Mouse (Mus musculus) kidney, adult 2 months (tissue): ENCODE measurements around the gene Hopx. TPM values are rescaled to one million over a fixed set of nuclear protein-coding genes. Genes with fewer than 3 reads are reported as not detected.

Experiments
- DNase-seq: peaks from one replicate; pipeline ENCODE4 v3.0.0; 2021
- H3K27ac ChIP-seq: fragments of 200-500 bp; 2 replicates; pipeline ENCODE4 v1.5.1; 2012; ENCODE audit warnings: low read depth, low read length, control low read depth, inconsistent platforms; ENCODE audit not compliant: insufficient read depth
- H3K27me3 ChIP-seq: fragments of 200-500 bp; replicated peaks from 2 replicates; pipeline ENCODE4 v1.6.1; 2012; ENCODE audit warnings: mild to moderate bottlenecking, moderate library complexity, low read length, inconsistent platforms; ENCODE audit not compliant: control insufficient read depth, insufficient read depth
- H3K36me3 ChIP-seq: fragments of 200-500 bp; 2 replicates; pipeline ENCODE4 v1.6.1; 2012; ENCODE audit warnings: mild to moderate bottlenecking, moderate library complexity, low read length, inconsistent platforms; ENCODE audit not compliant: control insufficient read depth, insufficient read depth
- H3K4me1 ChIP-seq: fragments of 200-500 bp; 2 replicates; pipeline ENCODE4 v1.6.1; 2011; ENCODE audit warnings: low read length; ENCODE audit not compliant: control insufficient read depth, insufficient read depth
- H3K4me3 ChIP-seq: fragments of 200-500 bp; 2 replicates; pipeline ENCODE4 v1.5.1; 2011; ENCODE audit warnings: mild to moderate bottlenecking, low read depth, low read length, control low read depth; ENCODE audit not compliant: insufficient read depth
- CTCF ChIP-seq: fragments of 200-500 bp; conservative IDR thresholded peaks from 2 replicates; pipeline ENCODE4 v1.5.1; 2011; ENCODE audit warnings: low read depth, mild to moderate bottlenecking, control low read depth, low read length, moderate library complexity, mixed read lengths; ENCODE audit not compliant: insufficient read depth, insufficient read length
- POLR2A ChIP-seq: fragments of 200-500 bp; IDR thresholded peaks from one replicate; pipeline ENCODE4 v1.6.1; 2011; ENCODE audit warnings: low read depth, low read length, control low read depth
- WGBS: fragments of 180-500 bp; shearing (Covaris S2); methylation state at CpG from one replicate; pipeline ENCODE4 v1.1.7; 2018; 5-methylcytosine and 5-hydroxymethylcytosine counted together
- polyA plus RNA-seq: library from polyadenylated mRNA; depleted of rRNA; stranded (reverse); fragments of >200 nt; gene quantifications from 2 replicates; pipeline ENCODE4 v1.2.3, GENCODE M21; 2012

Gene Hopx
- polyA plus RNA-seq, 1 experiment: 14.2 TPM

GRCm38 (mm10) chr5:77140861-77141260 is 25.9 kb upstream of the Hopx start:
- H3K4me1 ChIP-seq: no peaks in the 10 kb centered on the region
- no peak for DNase-seq
- WGBS: 80% methylated on average over 6 of the region's 6 CpGs
- no peaks in the 10 kb centered on the region for H3K27me3 ChIP-seq
- no peak overlapping the region for H3K27ac ChIP-seq
- no peak overlapping the region for H3K4me3 ChIP-seq
- H3K36me3 ChIP-seq: no peaks in the 10 kb centered on the region
- TF ChIP-seq POLR2A (no peak), CTCF (no peak)

- Histone ChIP-seq H3K4me1 (no peaks in the 10 kb centered on the region), H3K27ac (no peak overlapping the region), H3K27me3 (no peaks in the 10 kb centered on the region), H3K4me3 (no peak overlapping the region), H3K36me3 (no peaks in the 10 kb centered on the region)
- peak; percentile 41 for DNase-seq
- TF ChIP-seq CTCF (no peak), POLR2A (no peak)
- WGBS: 29% methylated on average over 6 of the region's 6 CpGs
Measured at GRCm38 (mm10) chr5:77140108-77140507, 25.2 kb upstream of the Hopx start.

DNA sequence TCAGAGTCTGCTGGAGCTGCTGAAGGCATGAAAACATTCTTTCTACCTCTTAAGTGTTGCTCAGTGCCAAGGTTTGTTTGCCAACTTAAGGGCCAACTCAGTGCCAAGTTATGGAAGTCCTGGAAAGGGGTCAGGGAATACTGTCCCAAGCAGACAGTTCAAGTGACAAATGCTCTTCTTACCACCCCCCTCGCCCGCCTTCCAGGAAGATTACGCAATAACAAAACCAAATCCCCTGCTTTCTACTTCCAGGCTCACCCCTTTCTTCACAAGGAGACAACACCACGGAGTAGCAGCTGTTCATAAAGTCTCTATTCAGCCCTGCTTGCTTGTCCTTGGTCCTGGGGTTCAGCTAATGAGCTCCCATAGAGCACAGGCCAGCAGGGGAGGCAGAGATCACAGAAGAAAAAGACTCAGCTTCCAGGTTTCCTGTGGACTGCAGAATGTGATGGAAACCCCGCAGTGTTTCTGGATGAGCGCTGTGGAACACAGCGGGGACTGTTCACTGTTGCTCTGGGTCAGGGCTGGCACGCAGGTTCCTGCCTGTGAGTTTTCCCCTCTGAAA is 22.9 kb upstream of the Hopx start:
- Histone ChIP-seq H3K36me3 (no peaks in the 10 kb centered on the region), H3K27me3 (no peaks in the 10 kb centered on the region), H3K4me1 (no peaks in the 10 kb centered on the region), H3K27ac (no peak overlapping the region), H3K4me3 (no peak overlapping the region)
- peak; percentile 83 for DNase-seq
- WGBS: 76% methylated on average over 8 of the region's 8 CpGs
- TF ChIP-seq POLR2A: no peak
- no peak for TF ChIP-seq CTCF

DNA sequence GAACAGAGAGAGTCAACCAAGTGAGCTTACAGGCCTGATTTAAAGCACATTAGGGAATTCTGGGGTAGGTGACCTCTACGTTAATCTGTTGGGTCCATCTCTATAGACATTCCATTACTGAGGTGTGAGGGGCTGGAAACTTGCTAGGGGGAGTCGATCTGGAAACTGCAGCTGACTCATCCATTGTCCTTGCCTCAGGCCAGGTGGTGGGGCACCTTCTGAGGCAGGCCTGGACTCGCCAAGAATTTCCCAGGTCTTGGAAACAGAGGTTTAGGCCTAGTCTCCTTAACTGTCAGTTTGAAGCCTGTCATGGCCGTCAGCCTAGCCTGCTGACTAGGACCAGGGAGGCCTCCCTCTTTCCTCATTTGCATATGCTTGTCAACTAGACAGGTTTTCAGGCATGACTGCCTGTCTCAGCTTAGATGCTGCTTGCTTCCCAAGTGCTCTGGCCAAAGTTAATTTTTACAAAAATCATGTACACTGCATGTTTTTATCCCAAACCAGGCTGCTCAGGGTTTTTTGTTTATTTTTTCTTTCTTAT is 21.8 kb upstream of the Hopx start:
- DNase-seq: peak; percentile 71
- no peaks in the 10 kb centered on the region for H3K36me3 ChIP-seq
- 75% methylated on average over 4 of the region's 4 CpGs for WGBS
- H3K4me1 ChIP-seq: no peaks in the 10 kb centered on the region
- TF ChIP-seq CTCF: no peak
- TF ChIP-seq POLR2A: no peak
- H3K27ac ChIP-seq: no peak overlapping the region
- H3K4me3 ChIP-seq: no peak overlapping the region
- no peaks in the 10 kb centered on the region for H3K27me3 ChIP-seq

DNA sequence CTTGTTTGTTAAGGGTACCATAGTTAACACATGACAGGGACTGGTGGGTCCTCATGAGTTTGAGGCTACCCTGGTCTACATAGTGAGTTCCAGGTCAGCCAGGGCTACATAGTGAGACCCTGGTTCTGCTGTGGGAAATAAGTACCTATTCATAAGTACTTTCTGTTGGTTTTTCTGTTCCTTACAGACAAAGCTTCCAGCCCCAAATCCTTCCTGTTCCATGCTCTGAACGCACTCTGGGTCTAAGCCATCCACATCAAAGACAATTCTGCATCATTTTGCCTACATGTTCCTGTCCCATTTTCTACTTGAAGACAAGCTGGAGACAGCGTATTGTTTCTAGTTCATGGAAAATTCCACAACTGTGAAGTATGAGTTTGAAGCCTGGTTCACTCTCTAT is 20.0 kb upstream of the Hopx start:
- H3K4me3 ChIP-seq: no peak overlapping the region
- H3K27ac ChIP-seq: no peak overlapping the region
- no peaks in the 10 kb centered on the region for H3K4me1 ChIP-seq
- H3K27me3 ChIP-seq: no peaks in the 10 kb centered on the region
- DNase-seq: no peak
- no peak for TF ChIP-seq POLR2A
- TF ChIP-seq CTCF: no peak
- H3K36me3 ChIP-seq: no peaks in the 10 kb centered on the region
- WGBS: 81% methylated on average over 2 of the region's 2 CpGs

DNA sequence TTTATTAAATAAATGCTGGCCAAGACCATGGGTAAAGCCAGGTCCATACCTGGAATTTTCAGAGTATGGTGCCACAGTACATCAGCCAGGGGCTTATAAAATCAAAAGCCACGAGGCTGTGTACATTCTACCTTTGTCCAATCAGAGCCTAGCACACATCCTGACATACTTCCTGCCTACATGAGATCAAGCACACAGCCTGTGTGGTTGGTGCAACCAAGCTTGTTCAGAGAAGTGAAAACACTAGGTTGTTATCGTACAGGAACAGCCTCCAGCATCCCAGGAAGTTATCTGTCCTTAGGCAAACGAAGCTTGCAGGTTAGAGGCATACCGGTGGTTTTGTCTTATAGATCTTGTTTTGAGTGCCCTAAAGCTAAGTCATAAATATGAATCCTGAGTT is 19.5 kb upstream of the Hopx start:
- no peak for TF ChIP-seq CTCF
- no peak for TF ChIP-seq POLR2A
- no peaks in the 10 kb centered on the region for H3K4me1 ChIP-seq
- no peak overlapping the region for H3K27ac ChIP-seq
- H3K27me3 ChIP-seq: no peaks in the 10 kb centered on the region
- WGBS: 80% methylated on average over 4 of the region's 4 CpGs
- DNase-seq: no peak
- H3K36me3 ChIP-seq: no peaks in the 10 kb centered on the region
- no peak overlapping the region for H3K4me3 ChIP-seq

DNA sequence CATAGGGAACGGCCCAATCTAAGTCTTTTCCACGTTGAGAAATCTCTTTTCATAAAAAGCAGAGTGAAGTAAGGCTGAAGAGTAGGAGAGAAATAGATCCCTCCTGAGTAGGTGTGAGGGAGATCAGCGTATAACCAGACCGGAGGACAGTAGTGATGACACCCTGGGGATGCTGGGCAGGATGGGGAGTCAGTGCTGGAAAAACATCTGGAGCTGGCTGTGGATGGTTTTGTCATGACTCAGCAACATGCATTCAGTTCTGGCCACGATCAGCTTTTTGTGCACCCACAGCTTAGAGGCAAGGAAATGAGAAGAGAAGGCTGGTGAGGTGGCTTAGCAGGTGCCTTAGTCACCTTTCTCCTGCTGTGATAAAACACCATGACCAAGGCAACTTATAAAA is 19.0 kb upstream of the Hopx start:
- Histone ChIP-seq H3K27me3 (no peaks in the 10 kb centered on the region), H3K4me1 (no peaks in the 10 kb centered on the region), H3K27ac (no peak overlapping the region), H3K36me3 (no peaks in the 10 kb centered on the region), H3K4me3 (no peak overlapping the region)
- no peak for DNase-seq
- TF ChIP-seq POLR2A (no peak), CTCF (no peak)
- 67% methylated on average over 5 of the region's 5 CpGs for WGBS
